Mouse (Mus musculus): Measurements from ENCODE around the gene Sdccag8. TPM values are rescaled to one million over a fixed set of nuclear protein-coding genes. Genes with fewer than 3 reads are reported as not detected.
A peak's percentile ranks its signal among the peaks of the same experiment; 100 is the strongest.

The Sdccag8 gene
- polyA plus RNA-seq, 1 experiment from 2014 or later: 18.7 TPM

DNA sequence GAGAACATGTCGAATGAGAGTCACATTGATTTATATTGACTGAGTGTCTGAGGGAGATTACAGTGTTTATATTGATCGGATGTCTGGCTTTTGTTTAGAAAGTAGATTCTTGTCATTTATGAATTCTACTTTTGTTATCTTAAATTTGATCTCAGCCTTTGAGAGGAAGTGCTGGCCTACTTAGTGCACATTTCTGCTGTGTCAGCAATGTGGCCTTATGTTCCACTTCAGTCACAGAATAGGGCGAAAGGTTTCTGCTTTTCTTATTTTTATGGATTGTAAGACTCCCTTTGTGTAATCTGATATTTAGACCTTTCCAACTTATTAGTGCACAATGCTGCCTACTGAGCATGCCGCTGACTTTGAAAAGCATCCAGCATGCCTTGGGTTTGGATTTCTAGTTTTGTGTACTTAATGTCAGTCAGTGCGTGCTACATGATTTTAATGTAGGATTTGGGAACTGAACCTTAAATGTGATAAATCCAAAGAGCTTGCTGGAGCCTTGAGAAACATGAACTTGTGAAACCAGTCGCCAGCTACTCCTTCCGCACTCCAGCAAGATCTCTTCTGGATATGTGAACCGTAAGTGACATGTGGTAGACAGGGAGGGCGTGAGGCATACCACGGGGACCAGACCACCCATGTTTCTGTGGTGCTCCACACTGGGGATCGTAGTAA, 34.3 kb downstream of the Sdccag8 start:
- Histone ChIP-seq H3K4me3 (ENCODE audit: low read depth, low read length) (no peak overlapping the region), H3K4me2 (ENCODE audit: low read length) (no peak overlapping the region), H3K36me3 (ENCODE audit: control insufficient read depth, insufficient read depth, low read length) (no peaks in the 10 kb centered on the region), H3K4me1 (replicated peaks; ENCODE audit: control insufficient read depth, insufficient read depth, low read length) (peaks cover 5% of the 10 kb centered on the region; the same call in 1 of the 2 replicates), H3K9me3 (ENCODE audit: control insufficient read depth, low read length) (no peaks in the 10 kb centered on the region), H3K9ac (ENCODE audit: low read length) (no peak overlapping the region), H3K27ac (ENCODE audit: low read depth) (no peak overlapping the region), H3K27me3 (replicated peaks; ENCODE audit: control insufficient read depth, insufficient read depth, low read length) (no peaks in the 10 kb centered on the region)
- DNase-seq (ENCODE audit: low spot score) (no peak), ATAC-seq (replicated peaks; ENCODE audit: low FRiP score, low TSS enrichment, low read depth) (no peak)
- WGBS: 61% methylated on average over 11 of the region's 11 CpGs

GRCm38 (mm10) chr1:176849377-176849776, 34.9 kb downstream of the Sdccag8 start:
- Histone ChIP-seq H3K9ac (ENCODE audit: low read length) (no peak overlapping the region), H3K9me3 (ENCODE audit: control insufficient read depth, low read length) (no peaks in the 10 kb centered on the region), H3K4me3 (ENCODE audit: low read depth, low read length) (no peak overlapping the region), H3K36me3 (ENCODE audit: control insufficient read depth, insufficient read depth, low read length) (no peaks in the 10 kb centered on the region; the same call in 1 of the 2 replicates), H3K4me2 (ENCODE audit: low read length) (no peak overlapping the region), H3K4me1 (replicated peaks; ENCODE audit: control insufficient read depth, insufficient read depth, low read length) (peaks cover 5% of the 10 kb centered on the region; the same call in 1 of the 2 replicates), H3K27me3 (replicated peaks; ENCODE audit: control insufficient read depth, insufficient read depth, low read length) (no peaks in the 10 kb centered on the region), H3K27ac (ENCODE audit: low read depth) (no peak overlapping the region)
- no peak for ATAC-seq (replicated peaks; ENCODE audit: low FRiP score, low TSS enrichment, low read depth)
- no peak for DNase-seq (ENCODE audit: low spot score)
- WGBS: 72% methylated on average over 2 of the region's 2 CpGs

- H3K27ac ChIP-seq (ENCODE audit: low read depth): no peak overlapping the region
- no peaks in the 10 kb centered on the region for H3K27me3 ChIP-seq (replicated peaks; ENCODE audit: control insufficient read depth, insufficient read depth, low read length)
- H3K9ac ChIP-seq (ENCODE audit: low read length): no peak overlapping the region
- no peak overlapping the region for H3K4me2 ChIP-seq (ENCODE audit: low read length)
- no peaks in the 10 kb centered on the region for H3K9me3 ChIP-seq (ENCODE audit: control insufficient read depth, low read length)
- WGBS: 88% methylated on average over 7 of the region's 7 CpGs
- no peak for ATAC-seq (replicated peaks; ENCODE audit: low FRiP score, low TSS enrichment, low read depth)
- H3K4me3 ChIP-seq (ENCODE audit: low read depth, low read length): no peak overlapping the region
- H3K36me3 ChIP-seq (ENCODE audit: control insufficient read depth, insufficient read depth, low read length): no peaks in the 10 kb centered on the region; the same call in 1 of the 2 replicates
- peaks cover 5% of the 10 kb centered on the region; the same call in 1 of the 2 replicates for H3K4me1 ChIP-seq (replicated peaks; ENCODE audit: control insufficient read depth, insufficient read depth, low read length)
- no peak for DNase-seq (ENCODE audit: low spot score)
These were observed 36.9 kb downstream of the Sdccag8 start for GRCm38 (mm10) chr1:176851401-176851800.

- WGBS: 90% methylated on average over 9 of the region's 9 CpGs
- H3K9me3 ChIP-seq (ENCODE audit: control insufficient read depth, low read length): no peaks in the 10 kb centered on the region
These were observed 38.5 kb downstream of the Sdccag8 start for GRCm38 (mm10) chr1:176852813-176853590.

DNA sequence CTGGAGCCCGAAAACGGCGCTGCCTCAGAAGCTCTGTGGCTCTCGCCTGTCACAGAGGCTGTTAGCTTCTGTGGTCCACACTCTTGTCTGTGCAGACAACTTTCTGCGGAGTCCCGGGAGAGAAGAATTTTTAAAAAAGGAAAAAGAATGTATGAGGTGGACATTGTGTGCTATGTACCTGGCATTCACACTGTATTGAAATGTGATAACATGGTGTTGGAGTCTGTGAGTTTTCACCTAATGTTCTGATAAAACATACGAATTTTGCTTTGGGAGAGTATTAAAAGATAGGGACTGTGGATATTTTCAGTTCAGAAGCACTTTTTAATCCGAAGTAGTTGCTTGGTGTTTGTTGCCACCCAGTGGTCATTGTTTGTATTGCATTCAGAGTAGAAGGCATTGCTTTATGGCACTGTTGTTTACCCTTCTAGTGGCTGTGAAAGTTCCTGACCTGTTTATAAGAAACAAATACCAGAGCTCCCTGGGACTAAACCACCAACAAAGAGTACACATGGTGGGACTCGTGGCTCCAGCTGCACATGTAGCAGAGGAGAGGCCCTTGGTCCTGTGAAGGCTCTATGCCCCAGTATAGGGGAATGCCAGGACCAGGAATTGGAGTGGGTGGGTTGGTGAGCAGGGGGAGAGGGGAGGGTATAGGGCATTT, 47.7 kb downstream of the Sdccag8 start:
- no peak overlapping the region for H3K27ac ChIP-seq (ENCODE audit: low read depth)
- H3K4me1 ChIP-seq (replicated peaks; ENCODE audit: control insufficient read depth, insufficient read depth, low read length): no peaks in the 10 kb centered on the region
- H3K4me3 ChIP-seq (ENCODE audit: low read depth, low read length): no peak overlapping the region
- no peaks in the 10 kb centered on the region for H3K9me3 ChIP-seq (ENCODE audit: control insufficient read depth, low read length)
- no peak overlapping the region for H3K4me2 ChIP-seq (ENCODE audit: low read length)
- ATAC-seq (replicated peaks; ENCODE audit: low FRiP score, low TSS enrichment, low read depth) (peak; percentile 64; the same call in 1 of the 2 replicates), DNase-seq (ENCODE audit: low spot score) (peak; percentile 75)
- 56% methylated on average over 9 of the region's 9 CpGs for WGBS
- no peaks in the 10 kb centered on the region for H3K36me3 ChIP-seq (ENCODE audit: control insufficient read depth, insufficient read depth, low read length)
- H3K27me3 ChIP-seq (replicated peaks; ENCODE audit: control insufficient read depth, insufficient read depth, low read length): no peaks in the 10 kb centered on the region
- no peak overlapping the region for H3K9ac ChIP-seq (ENCODE audit: low read length)

More at GRCm38 (mm10) chr1:176852813-176853590, 38.5 kb downstream of the Sdccag8 start:
- Histone ChIP-seq H3K9ac (ENCODE audit: low read length) (no peak overlapping the region), H3K27me3 (replicated peaks; ENCODE audit: control insufficient read depth, insufficient read depth, low read length) (no peaks in the 10 kb centered on the region), H3K27ac (ENCODE audit: low read depth) (no peak overlapping the region), H3K4me2 (ENCODE audit: low read length) (no peak overlapping the region), H3K4me3 (ENCODE audit: low read depth, low read length) (no peak overlapping the region), H3K4me1 (replicated peaks; ENCODE audit: control insufficient read depth, insufficient read depth, low read length) (peaks cover 5% of the 10 kb centered on the region; the same call in 1 of the 2 replicates), H3K36me3 (ENCODE audit: control insufficient read depth, insufficient read depth, low read length) (no peaks in the 10 kb centered on the region; the same call in 1 of the 2 replicates)
- no peak for ATAC-seq (replicated peaks; ENCODE audit: low FRiP score, low TSS enrichment, low read depth)
- no peak for DNase-seq (ENCODE audit: low spot score)

DNA sequence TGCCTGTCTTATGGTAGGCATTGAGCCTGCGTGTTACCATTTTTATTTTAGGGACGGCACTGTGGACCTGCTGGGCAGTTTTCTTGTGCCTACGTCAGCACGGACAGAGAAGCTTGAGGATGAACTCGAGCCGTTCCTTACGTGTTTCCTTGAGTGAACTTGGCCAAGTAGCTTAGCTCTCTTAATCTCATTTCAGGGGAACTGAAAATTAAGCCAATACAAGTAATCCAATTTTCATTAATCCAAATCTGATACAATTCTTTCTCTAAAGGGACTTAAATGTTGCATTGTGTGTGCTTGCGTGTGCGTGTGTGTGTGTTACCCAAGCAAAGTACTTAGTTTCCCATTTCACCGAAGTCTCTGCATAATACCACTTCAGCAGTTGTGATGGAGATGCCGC, 56.0 kb downstream of the Sdccag8 start:
- Histone ChIP-seq H3K27ac (ENCODE audit: low read depth) (no peak overlapping the region), H3K4me3 (ENCODE audit: low read depth, low read length) (no peak overlapping the region), H3K36me3 (ENCODE audit: control insufficient read depth, insufficient read depth, low read length) (no peaks in the 10 kb centered on the region), H3K27me3 (replicated peaks; ENCODE audit: control insufficient read depth, insufficient read depth, low read length) (no peaks in the 10 kb centered on the region), H3K9ac (ENCODE audit: low read length) (no peak overlapping the region), H3K9me3 (ENCODE audit: control insufficient read depth, low read length) (no peaks in the 10 kb centered on the region), H3K4me2 (ENCODE audit: low read length) (no peak overlapping the region), H3K4me1 (replicated peaks; ENCODE audit: control insufficient read depth, insufficient read depth, low read length) (no peaks in the 10 kb centered on the region)
- DNase-seq (ENCODE audit: low spot score) (no peak), ATAC-seq (replicated peaks; ENCODE audit: low FRiP score, low TSS enrichment, low read depth) (no peak)
- WGBS: 91% methylated on average over 11 of the region's 11 CpGs

- H3K27me3 ChIP-seq (replicated peaks; ENCODE audit: control insufficient read depth, insufficient read depth, low read length): no peaks in the 10 kb centered on the region
- no peak overlapping the region for H3K9ac ChIP-seq (ENCODE audit: low read length)
- ATAC-seq (replicated peaks; ENCODE audit: low FRiP score, low TSS enrichment, low read depth) (no peak), DNase-seq (ENCODE audit: low spot score) (no peak)
- no peaks in the 10 kb centered on the region for H3K9me3 ChIP-seq (ENCODE audit: control insufficient read depth, low read length)
- H3K27ac ChIP-seq (ENCODE audit: low read depth): no peak overlapping the region
- no peak overlapping the region for H3K4me2 ChIP-seq (ENCODE audit: low read length)
- no peaks in the 10 kb centered on the region for H3K4me1 ChIP-seq (replicated peaks; ENCODE audit: control insufficient read depth, insufficient read depth, low read length)
- no peaks in the 10 kb centered on the region for H3K36me3 ChIP-seq (ENCODE audit: control insufficient read depth, insufficient read depth, low read length)
- no peak overlapping the region for H3K4me3 ChIP-seq (ENCODE audit: low read depth, low read length)
- 49% methylated on average over 3 of the region's 3 CpGs for WGBS
These were observed 57.5 kb downstream of the Sdccag8 start for GRCm38 (mm10) chr1:176871975-176872374.

GRCm38 (mm10) chr1:176873463-176873862, 59.0 kb downstream of the Sdccag8 start:
- DNase-seq (ENCODE audit: low spot score) (no peak), ATAC-seq (replicated peaks; ENCODE audit: low FRiP score, low TSS enrichment, low read depth) (no peak)
- Histone ChIP-seq H3K9me3 (ENCODE audit: control insufficient read depth, low read length) (no peaks in the 10 kb centered on the region), H3K27me3 (replicated peaks; ENCODE audit: control insufficient read depth, insufficient read depth, low read length) (no peaks in the 10 kb centered on the region), H3K36me3 (ENCODE audit: control insufficient read depth, insufficient read depth, low read length) (no peaks in the 10 kb centered on the region), H3K9ac (ENCODE audit: low read length) (no peak overlapping the region), H3K4me3 (ENCODE audit: low read depth, low read length) (no peak overlapping the region), H3K27ac (ENCODE audit: low read depth) (no peak overlapping the region), H3K4me2 (ENCODE audit: low read length) (no peak overlapping the region), H3K4me1 (replicated peaks; ENCODE audit: control insufficient read depth, insufficient read depth, low read length) (no peaks in the 10 kb centered on the region)
- WGBS: 82% methylated on average over 9 of the region's 9 CpGs
